Mouse (Mus musculus) B cell, adult (primary cell): ENCODE measurements around the gene Rrp12. TPM values are rescaled to one million over a fixed set of nuclear protein-coding genes. Genes with fewer than 3 reads are reported as not detected.

Experiments
- total RNA-seq: library from RNA; stranded (reverse); gene quantifications from 4 replicates; pipeline ENCODE4 v1.2.4, GENCODE M21; 2023; ENCODE audit not compliant: inconsistent age

Gene Rrp12
- 34.8 to 39.3 TPM (median 37.1 TPM) in 4 replicates for total RNA-seq

GRCm38 (mm10) chr19:41895460-41896318, at the start of gene Rrp12:
Gene Rrp12 (minus strand): TSS chr19:41896173.

GRCm38 (mm10) chr19:41933179-41934086, 37.5 kb upstream of the Rrp12 start, which contains the start of the genes Exosc1 and Zdhhc16:
Gene Exosc1 (minus strand): TSS chr19:41933423.
Gene Zdhhc16 (plus strand): TSS chr19:41933480.

DNA sequence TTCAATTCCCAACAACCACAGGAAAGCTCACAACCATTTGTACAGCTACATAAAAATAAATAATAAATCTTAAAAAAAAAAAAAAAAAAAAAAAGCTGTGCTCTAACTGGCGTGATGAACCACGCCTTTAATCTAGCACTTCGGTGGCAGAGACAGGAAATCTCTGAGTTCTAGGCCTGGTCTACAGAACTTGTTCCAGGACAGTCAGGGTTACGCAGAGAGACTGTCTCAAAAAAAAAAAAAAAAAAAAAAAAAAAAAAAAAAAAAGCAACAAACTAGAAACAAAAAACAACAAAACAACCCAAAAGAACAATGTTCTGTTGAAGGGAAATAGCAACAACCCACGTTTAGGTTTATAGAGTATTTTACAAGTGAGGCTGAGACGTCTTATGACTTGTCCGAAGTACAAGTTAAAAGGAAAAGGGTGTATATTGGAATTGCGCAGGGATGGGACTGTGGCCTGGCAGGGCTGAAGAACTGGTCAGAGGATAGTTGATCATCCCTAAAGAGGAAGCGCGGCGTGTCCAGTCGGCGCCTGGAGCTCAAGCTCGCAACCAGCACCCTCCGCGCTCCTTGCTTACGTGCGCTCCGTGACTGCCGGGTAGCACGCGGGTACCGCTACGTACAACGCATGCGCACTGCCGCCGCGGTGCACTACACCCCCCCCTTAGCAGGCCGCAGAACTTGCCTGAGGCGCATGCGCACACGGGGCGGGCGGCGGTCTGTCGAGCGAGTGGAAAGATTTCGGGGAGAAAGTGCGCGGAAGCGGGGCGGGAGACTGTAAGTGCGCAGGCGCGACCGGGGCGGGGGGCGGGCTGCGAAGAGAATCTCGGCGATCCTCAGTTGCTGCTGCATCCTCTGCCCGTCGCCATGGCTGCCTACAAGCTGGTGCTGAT, 15.5 kb upstream of the Rrp12 start, which contains the start of gene Pgam1:
Gene Pgam1 (plus strand): TSS at position 746 of the 896 bp plus-strand sequence.

DNA sequence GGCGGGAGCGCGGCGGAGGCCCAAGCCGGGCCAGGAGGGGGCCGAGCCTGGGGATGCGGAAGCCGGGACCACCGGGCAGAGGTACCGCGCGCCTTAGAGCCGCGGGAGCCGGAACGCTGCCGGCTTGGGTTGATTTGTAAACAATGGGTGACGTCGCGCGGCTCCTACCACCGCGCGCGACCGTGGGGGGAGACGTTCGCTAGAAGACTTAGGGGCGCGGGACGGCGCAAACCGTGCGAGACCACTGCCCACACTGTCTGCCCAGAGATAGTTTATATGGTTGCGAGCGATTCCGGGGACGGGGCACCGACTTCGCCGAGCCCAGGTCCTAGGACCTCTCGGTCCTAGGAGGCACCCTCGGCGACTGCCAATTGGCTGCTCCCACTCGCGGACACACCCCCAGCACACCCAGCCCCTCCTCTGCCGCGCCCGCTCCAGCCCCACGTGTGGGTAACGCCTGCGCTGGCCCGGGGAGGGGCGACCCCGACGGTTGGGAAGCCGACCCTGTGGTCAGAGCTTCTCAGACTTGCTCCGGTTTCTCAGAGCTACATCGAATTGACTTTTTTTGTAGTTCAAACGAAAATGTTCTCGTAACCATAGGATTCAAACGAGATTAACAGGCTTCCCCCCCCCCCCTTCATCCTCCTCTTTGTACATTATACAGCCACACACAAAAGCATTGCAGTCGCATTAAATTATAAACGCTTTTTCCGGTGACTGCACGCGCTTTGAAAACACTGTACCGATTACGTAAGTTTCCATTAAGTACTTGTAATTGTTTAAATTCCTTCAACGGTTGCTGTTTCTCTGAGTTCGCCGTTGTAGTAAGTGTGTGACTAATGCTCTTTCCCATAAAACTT, 47.8 kb downstream of the Rrp12 start, which contains the start of gene Frat2:
Gene Frat2 (minus strand): TSS at position 141 of the 860 bp plus-strand sequence.

GRCm38 (mm10) chr19:41829381-41830105, 66.4 kb downstream of the Rrp12 start, which contains the start of gene Frat1:
Gene Frat1 (plus strand): TSS chr19:41829970.

Other genes starting within 250 kb of the Rrp12 start
- 0.19 to 1.5 TPM (median 0.25 TPM) in 4 replicates for gene Slit1, start 152.5 kb downstream of the Rrp12 start, total RNA-seq
- 3.0 to 3.7 TPM (median 3.3 TPM) in 4 replicates for gene Arhgap19, start 94.1 kb downstream of the Rrp12 start, total RNA-seq
- gene Frat1, start 66.2 kb downstream of the Rrp12 start, total RNA-seq = 33.1 to 39.4 TPM (median 36.8 TPM) in 4 replicates
- gene Frat2, start 48.0 kb downstream of the Rrp12 start, total RNA-seq = 36.5 to 41.7 TPM (median 38.4 TPM) in 4 replicates
- 86.8 to 97.9 TPM (median 93.3 TPM) in 4 replicates for gene Pgam1, start 15.8 kb upstream of the Rrp12 start, total RNA-seq
- 40.0 to 50.6 TPM (median 46.0 TPM) in 4 replicates for gene Exosc1, start 37.2 kb upstream of the Rrp12 start, total RNA-seq
- gene Zdhhc16, start 37.3 kb upstream of the Rrp12 start, total RNA-seq = 28.6 to 39.4 TPM (median 35.1 TPM) in 4 replicates
- 67.2 to 95.1 TPM (median 86.5 TPM) in 4 replicates for gene Mms19, start 85.0 kb upstream of the Rrp12 start, total RNA-seq
- gene Ubtd1, start 85.6 kb upstream of the Rrp12 start, total RNA-seq = 5.3 to 9.2 TPM (median 6.3 TPM) in 4 replicates
- not detected in 4 replicates for gene Ankrd2, start 139.8 kb upstream of the Rrp12 start, total RNA-seq
- gene Hoga1, start 149.4 kb upstream of the Rrp12 start, total RNA-seq = not detected in 4 replicates
- not detected in 4 replicates for gene 4933411K16Rik, start 156.1 kb upstream of the Rrp12 start, total RNA-seq
- gene Morn4, start 190.2 kb upstream of the Rrp12 start, total RNA-seq = not detected in 4 replicates
- 42.6 to 49.7 TPM (median 45.9 TPM) in 4 replicates for gene Pi4k2a, start 194.3 kb upstream of the Rrp12 start, total RNA-seq
- 2.2 to 5.8 TPM (median 3.4 TPM) in 4 replicates for gene Avpi1, start 232.9 kb upstream of the Rrp12 start, total RNA-seq